Mouse (Mus musculus) embryonic facial prominence, embryonic 10.5 days (tissue): Measurements from ENCODE around the gene Hes1. TPM values are rescaled to one million over a fixed set of nuclear protein-coding genes. Genes with fewer than 3 reads are reported as not detected.
"Not testable (repeated sequence)": the region's sequence is repeated elsewhere in the genome, so short reads cannot be mapped to it uniquely, and the experiment has no call there.

Source experiments
- DNase-seq: peaks from one replicate; pipeline ENCODE4 v3.0.0-alpha.2; 2017; ENCODE audit warnings: low spot score
- H3K27ac ChIP-seq: fragments of 300-500 bp; sonication (generic); replicated peaks from 2 replicates; pipeline ENCODE4 v1.5.1; 2016; ENCODE audit warnings: mild to moderate bottlenecking
- H3K27me3 ChIP-seq: fragments of 300-500 bp; sonication (generic); replicated peaks from 2 replicates; pipeline ENCODE4 v1.6.1; 2016; ENCODE audit warnings: low read depth, mild to moderate bottlenecking; ENCODE audit not compliant: poor library complexity, severe bottlenecking
- H3K36me3 ChIP-seq: fragments of 300-500 bp; sonication (generic); replicated peaks from 2 replicates; pipeline ENCODE4 v1.6.1; 2016; ENCODE audit warnings: mild to moderate bottlenecking, moderate library complexity
- H3K4me1 ChIP-seq: fragments of 300-500 bp; sonication (generic); 2 replicates; pipeline ENCODE4 v1.6.1; 2016
- H3K4me3 ChIP-seq: fragments of 300-500 bp; sonication (generic); 2 replicates; pipeline ENCODE4 v1.5.1; 2016; ENCODE audit warnings: mild to moderate bottlenecking, moderate library complexity
- H3K9me3 ChIP-seq: fragments of 300-500 bp; sonication (generic); 2 replicates; pipeline ENCODE4 v1.6.1; 2016; ENCODE audit warnings: mild to moderate bottlenecking
- WGBS: fragments of 180-500 bp; shearing (Covaris S2); methylation state at CpG from one replicate; pipeline ENCODE4 v1.1.7; 2016; 5-methylcytosine and 5-hydroxymethylcytosine counted together
- polyA plus RNA-seq: library from polyadenylated mRNA; unstranded; fragments of >200 nt; fragmentation: Nextera tagmentation; extraction: Ambion mirVana; gene quantifications from 2 replicates; pipeline ENCODE4 v1.2.1, GENCODE M21; 2016

The Hes1 gene
- polyA plus RNA-seq, 1 experiment from 2014 or later, result 47.2 TPM

- Histone ChIP-seq H3K27me3 (peaks cover 51% of the 10 kb centered on the region), H3K36me3 (no peaks in the 10 kb centered on the region), H3K27ac (peak overlapping the region; percentile 58; the same call in 1 of the 2 replicates), H3K4me3 (0 out of 2 replicates have a peak overlapping the region, but pooled peaks have one; percentile 21), H3K9me3 (no peaks in the 10 kb centered on the region), H3K4me1 (peaks cover 34% of the 10 kb centered on the region)
- 70% methylated on average over 3 of the region's 3 CpGs for WGBS
- DNase-seq, result no peak
Observed at GRCm38 (mm10) chr16:30096050-30096449, 31.9 kb downstream of the Hes1 start.

GRCm38 (mm10) chr16:30096475-30096874 lies 32.3 kb downstream of the Hes1 start:
- peaks cover 34% of the 10 kb centered on the region for H3K4me1 ChIP-seq
- H3K9me3 ChIP-seq, result no peaks in the 10 kb centered on the region
- peak; percentile 64 for DNase-seq
- H3K27ac ChIP-seq, result peak overlapping the region; percentile 58
- no peaks in the 10 kb centered on the region for H3K36me3 ChIP-seq
- peaks cover 54% of the 10 kb centered on the region for H3K27me3 ChIP-seq
- 0 out of 2 replicates have a peak overlapping the region, but pooled peaks have one; percentile 21 for H3K4me3 ChIP-seq
- 20% methylated on average over 7 of the region's 7 CpGs for WGBS

- H3K9me3 ChIP-seq, result no peaks in the 10 kb centered on the region
- DNase-seq, result no peak
- no peak overlapping the region for H3K27ac ChIP-seq
- H3K36me3 ChIP-seq, result no peaks in the 10 kb centered on the region
- H3K27me3 ChIP-seq, result peaks cover 40% of the 10 kb centered on the region
- no peak overlapping the region for H3K4me3 ChIP-seq
- WGBS, result 78% methylated on average over 5 of the region's 5 CpGs
- peaks cover 59% of the 10 kb centered on the region for H3K4me1 ChIP-seq
Observed at GRCm38 (mm10) chr16:30099124-30099523, 34.9 kb downstream of the Hes1 start.

- H3K4me3 ChIP-seq, result 0 out of 2 replicates have a peak overlapping the region, but pooled peaks have one; percentile 12
- DNase-seq, result peak; percentile 53
- H3K9me3 ChIP-seq, result no peaks in the 10 kb centered on the region
- H3K36me3 ChIP-seq, result no peaks in the 10 kb centered on the region
- 21% methylated on average over 10 of the region's 10 CpGs for WGBS
- H3K27ac ChIP-seq, result peak overlapping the region; percentile 77
- H3K27me3 ChIP-seq, result peaks cover 50% of the 10 kb centered on the region
- H3K4me1 ChIP-seq, result peaks cover 42% of the 10 kb centered on the region
Observed at GRCm38 (mm10) chr16:30102149-30102915, 38.1 kb downstream of the Hes1 start.

GRCm38 (mm10) chr16:30102982-30103381 lies 38.8 kb downstream of the Hes1 start:
- no peaks in the 10 kb centered on the region for H3K36me3 ChIP-seq
- no peaks in the 10 kb centered on the region for H3K9me3 ChIP-seq
- DNase-seq, result no peak
- H3K4me1 ChIP-seq, result peaks cover 39% of the 10 kb centered on the region
- WGBS, result 16% methylated on average over 3 of the region's 3 CpGs
- peak overlapping the region; percentile 77 for H3K27ac ChIP-seq
- 0 out of 2 replicates have a peak overlapping the region, but pooled peaks have one; percentile 12 for H3K4me3 ChIP-seq
- peaks cover 53% of the 10 kb centered on the region for H3K27me3 ChIP-seq

- 37% methylated on average over 6 of the region's 6 CpGs for WGBS
- Histone ChIP-seq H3K4me1 (peaks cover 35% of the 10 kb centered on the region), H3K4me3 (no peak overlapping the region), H3K27ac (peak overlapping the region; percentile 77; the same call in 1 of the 2 replicates), H3K27me3 (peaks cover 53% of the 10 kb centered on the region), H3K36me3 (no peaks in the 10 kb centered on the region), H3K9me3 (no peaks in the 10 kb centered on the region)
- no peak for DNase-seq
Observed at GRCm38 (mm10) chr16:30103495-30103894, 39.3 kb downstream of the Hes1 start.

- Histone ChIP-seq H3K9me3 (0 out of 2 replicates have a peak, but pooled peaks cover 2% of the 10 kb centered on the region), H3K36me3 (no peaks in the 10 kb centered on the region), H3K4me3 (no peak overlapping the region), H3K27ac (no peak overlapping the region), H3K4me1 (peaks cover 35% of the 10 kb centered on the region), H3K27me3 (peaks cover 50% of the 10 kb centered on the region)
- no peak for DNase-seq
- WGBS, result 78% methylated on average over 3 of the region's 3 CpGs
Observed at GRCm38 (mm10) chr16:30104363-30104762, 40.2 kb downstream of the Hes1 start.

GRCm38 (mm10) chr16:30105476-30105875 lies 41.3 kb downstream of the Hes1 start:
- no peak for DNase-seq
- 89% methylated on average over 7 of the region's 7 CpGs for WGBS
- H3K4me1 ChIP-seq, result peaks cover 29% of the 10 kb centered on the region
- peaks cover 40% of the 10 kb centered on the region for H3K27me3 ChIP-seq
- H3K27ac ChIP-seq, result no peak overlapping the region
- H3K9me3 ChIP-seq, result peaks cover 13% of the 10 kb centered on the region; the same call in 1 of the 2 replicates
- no peaks in the 10 kb centered on the region for H3K36me3 ChIP-seq
- no peak overlapping the region for H3K4me3 ChIP-seq

GRCm38 (mm10) chr16:30108167-30108566 lies 44.0 kb downstream of the Hes1 start:
- peaks cover 30% of the 10 kb centered on the region for H3K27me3 ChIP-seq
- not testable (repeated sequence) for H3K27ac ChIP-seq, DNase-seq, H3K36me3 ChIP-seq, H3K4me3 ChIP-seq
- H3K9me3 ChIP-seq, result peaks cover 16% of the 10 kb centered on the region; the same call in 1 of the 2 replicates
- WGBS, result 91% methylated on average over 11 of the region's 11 CpGs
- peaks cover 19% of the 10 kb centered on the region for H3K4me1 ChIP-seq

- Histone ChIP-seq H3K27me3 (peaks cover 45% of the 10 kb centered on the region), H3K4me1 (peaks cover 25% of the 10 kb centered on the region), H3K36me3 (no peaks in the 10 kb centered on the region), H3K4me3 (no peak overlapping the region), H3K27ac (no peak overlapping the region), H3K9me3 (peaks cover 16% of the 10 kb centered on the region; the same call in 1 of the 2 replicates)
- no peak for DNase-seq
- WGBS, result 95% methylated on average over 3 of the region's 3 CpGs
Observed at GRCm38 (mm10) chr16:30110466-30110865, 46.3 kb downstream of the Hes1 start.

- no peak for DNase-seq
- H3K27ac ChIP-seq, result no peak overlapping the region
- H3K9me3 ChIP-seq, result peaks cover 16% of the 10 kb centered on the region; the same call in 1 of the 2 replicates
- H3K4me3 ChIP-seq, result no peak overlapping the region
- peaks cover 31% of the 10 kb centered on the region for H3K4me1 ChIP-seq
- H3K27me3 ChIP-seq, result peaks cover 49% of the 10 kb centered on the region
- H3K36me3 ChIP-seq, result no peaks in the 10 kb centered on the region
Observed at GRCm38 (mm10) chr16:30111069-30111468, 46.9 kb downstream of the Hes1 start.

GRCm38 (mm10) chr16:30111566-30111965 lies 47.4 kb downstream of the Hes1 start:
- no peak overlapping the region for H3K27ac ChIP-seq
- 97% methylated on average over 2 of the region's 2 CpGs for WGBS
- no peak overlapping the region for H3K4me3 ChIP-seq
- H3K36me3 ChIP-seq, result no peaks in the 10 kb centered on the region
- DNase-seq, result no peak
- H3K27me3 ChIP-seq, result peaks cover 49% of the 10 kb centered on the region
- peaks cover 16% of the 10 kb centered on the region; the same call in 1 of the 2 replicates for H3K9me3 ChIP-seq
- peaks cover 36% of the 10 kb centered on the region for H3K4me1 ChIP-seq

- Histone ChIP-seq H3K9me3 (peaks cover 16% of the 10 kb centered on the region; the same call in 1 of the 2 replicates), H3K27ac (peak overlapping the region; percentile 26; the same call in 1 of the 2 replicates), H3K4me3 (no peak overlapping the region), H3K27me3 (peaks cover 41% of the 10 kb centered on the region), H3K36me3 (no peaks in the 10 kb centered on the region), H3K4me1 (peaks cover 46% of the 10 kb centered on the region)
- no peak for DNase-seq
- 24% methylated on average over 3 of the region's 3 CpGs for WGBS
Observed at GRCm38 (mm10) chr16:30113170-30113569, 49.0 kb downstream of the Hes1 start.
